Mouse (Mus musculus): ENCODE measurements around the gene Hyls1.

- no peak for TF ChIP-seq CTCF (IDR thresholded peaks at IDR 0.05; ENCODE audit: low read depth)
- TF ChIP-seq EP300 (optimal IDR thresholded peaks at IDR 0.05) = no peak
These were observed 41.6 kb upstream of the Hyls1 start, which contains the start of gene Pate4 for GRCm38 (mm10) chr9:35611841-35612240.

All from stomach, postnatal 0 days (tissue).